Mouse (Mus musculus) ES-Bruce4 (cell line): ENCODE measurements around the gene Krtcap3. TPM values are rescaled to one million over a fixed set of nuclear protein-coding genes. Genes with fewer than 3 reads are reported as not detected.

Source experiments
- H3K27ac ChIP-seq: 2 replicates; pipeline ENCODE4 v1.5.1; 2012; ENCODE audit warnings: low read length, inconsistent platforms; ENCODE audit not compliant: insufficient read depth
- H3K27me3 ChIP-seq: 2 replicates; pipeline ENCODE4 v1.6.1; 2012; ENCODE audit warnings: mild to moderate bottlenecking, low read length, inconsistent platforms; ENCODE audit not compliant: control insufficient read depth, poor library complexity, insufficient read depth, severe bottlenecking
- H3K36me3 ChIP-seq: 2 replicates; pipeline ENCODE4 v1.6.1; 2012; ENCODE audit warnings: inconsistent platforms, mild to moderate bottlenecking, low read length, moderate library complexity; ENCODE audit not compliant: control insufficient read depth, poor library complexity, insufficient read depth, severe bottlenecking
- H3K4me1 ChIP-seq: one replicate; pipeline ENCODE4 v1.8.1; 2011; ENCODE audit warnings: low read length; ENCODE audit not compliant: control insufficient read depth, insufficient read depth
- H3K4me3 ChIP-seq: 2 replicates; pipeline ENCODE4 v1.5.1; 2011; ENCODE audit warnings: low read depth, mild to moderate bottlenecking, low read length
- H3K9ac ChIP-seq: 2 replicates; pipeline ENCODE4 v1.6.1; 2012; ENCODE audit warnings: low read depth, mild to moderate bottlenecking, inconsistent platforms; ENCODE audit not compliant: poor library complexity, severe bottlenecking
- H3K9me3 ChIP-seq: replicated peaks from 2 replicates; pipeline ENCODE4 v1.6.1; 2012; ENCODE audit warnings: mild to moderate bottlenecking, low read length, inconsistent platforms; ENCODE audit not compliant: control insufficient read depth, poor library complexity, insufficient read depth, severe bottlenecking
- CTCF ChIP-seq: IDR thresholded peaks from one replicate; pipeline ENCODE4 v1.8.1; 2011; ENCODE audit warnings: low read depth, low read length
- EP300 ChIP-seq: IDR thresholded peaks from 2 replicates; pipeline ENCODE4 v1.6.1; 2011; ENCODE audit warnings: low read depth, low read length; ENCODE audit not compliant: insufficient read depth
- POLR2A ChIP-seq: IDR thresholded peaks from one replicate; pipeline ENCODE4 v1.8.1; 2011; ENCODE audit warnings: low read length; ENCODE audit not compliant: insufficient read depth
- polyA plus RNA-seq: library from polyadenylated mRNA; stranded (reverse); fragments of >200 nt; gene quantifications from 2 replicates; pipeline ENCODE4 v1.2.4, GENCODE M21; 2011; ENCODE audit warnings: low read depth; ENCODE audit not compliant: missing spikeins, insufficient read depth, insufficient read length

Krtcap3 gene
- polyA plus RNA-seq, 1 experiment: 17.4 TPM

GRCm38 (mm10) chr5:31242191-31242590 lies 9.3 kb upstream of the Krtcap3 start:
- Histone ChIP-seq H3K27ac (no peak overlapping the region), H3K27me3 (no peaks in the 10 kb centered on the region), H3K9me3 (no peaks in the 10 kb centered on the region), H3K36me3 (no peaks in the 10 kb centered on the region), H3K4me1 (no peaks in the 10 kb centered on the region), H3K4me3 (no peak overlapping the region), H3K9ac (peak overlapping the region; percentile 85)
- TF ChIP-seq POLR2A (no peak), EP300 (no peak), CTCF (no peak)

GRCm38 (mm10) chr5:31250716-31251115 lies 775 bp upstream of the Krtcap3 start:
- no peak overlapping the region for H3K9ac ChIP-seq

GRCm38 (mm10) chr5:31252151-31252550 lies 660 bp downstream of the Krtcap3 start:
- Histone ChIP-seq H3K9me3 (no peaks in the 10 kb centered on the region), H3K9ac (peak overlapping the region; percentile 11), H3K4me3 (peak overlapping the region; percentile 54), H3K4me1 (peaks cover 2% of the 10 kb centered on the region), H3K27ac (no peak overlapping the region), H3K27me3 (no peaks in the 10 kb centered on the region), H3K36me3 (peaks cover 8% of the 10 kb centered on the region; the same call in 1 of the 2 replicates)
- TF ChIP-seq CTCF (no peak), EP300 (no peak), POLR2A (no peak)

More at GRCm38 (mm10) chr5:31250716-31251115, 775 bp upstream of the Krtcap3 start:
- H3K4me3 ChIP-seq: no peak overlapping the region
- peaks cover 8% of the 10 kb centered on the region; the same call in 1 of the 2 replicates for H3K36me3 ChIP-seq
- peaks cover 2% of the 10 kb centered on the region for H3K4me1 ChIP-seq
- H3K27me3 ChIP-seq: no peaks in the 10 kb centered on the region
- no peak for TF ChIP-seq POLR2A
- no peak for TF ChIP-seq EP300
- no peak for TF ChIP-seq CTCF
- no peak overlapping the region for H3K27ac ChIP-seq
- H3K9me3 ChIP-seq: no peaks in the 10 kb centered on the region

GRCm38 (mm10) chr5:31252795-31253545 lies 1.5 kb downstream of the Krtcap3 start:
- H3K4me1 ChIP-seq: peaks cover 2% of the 10 kb centered on the region
- no peak overlapping the region for H3K9ac ChIP-seq
- peaks cover 8% of the 10 kb centered on the region; the same call in 1 of the 2 replicates for H3K36me3 ChIP-seq
- no peaks in the 10 kb centered on the region for H3K9me3 ChIP-seq
- H3K27ac ChIP-seq: no peak overlapping the region
- TF ChIP-seq CTCF (peak; percentile 39), EP300 (no peak)
- no peaks in the 10 kb centered on the region for H3K27me3 ChIP-seq
- H3K4me3 ChIP-seq: no peak overlapping the region

- Histone ChIP-seq H3K4me3 (no peak overlapping the region), H3K27ac (no peak overlapping the region), H3K4me1 (peaks cover 2% of the 10 kb centered on the region), H3K9me3 (no peaks in the 10 kb centered on the region), H3K27me3 (no peaks in the 10 kb centered on the region), H3K9ac (no peak overlapping the region), H3K36me3 (peaks cover 8% of the 10 kb centered on the region; the same call in 1 of the 2 replicates)
- no peak for TF ChIP-seq EP300
- TF ChIP-seq CTCF: no peak
- TF ChIP-seq POLR2A: no peak
Measured at GRCm38 (mm10) chr5:31253806-31254205, 2.3 kb downstream of the Krtcap3 start.

GRCm38 (mm10) chr5:31254452-31254851 lies 3.0 kb downstream of the Krtcap3 start:
- H3K4me3 ChIP-seq: no peak overlapping the region
- no peaks in the 10 kb centered on the region for H3K27me3 ChIP-seq
- peaks cover 8% of the 10 kb centered on the region; the same call in 1 of the 2 replicates for H3K36me3 ChIP-seq
- TF ChIP-seq POLR2A (no peak), CTCF (no peak), EP300 (no peak)
- no peaks in the 10 kb centered on the region for H3K9me3 ChIP-seq
- peak overlapping the region; percentile 32; the same call in 1 of the 2 replicates for H3K27ac ChIP-seq
- peaks cover 2% of the 10 kb centered on the region for H3K4me1 ChIP-seq
- no peak overlapping the region for H3K9ac ChIP-seq
